Mouse (Mus musculus): Measurements from ENCODE around the gene Mr1. TPM values are rescaled to one million over a fixed set of nuclear protein-coding genes. Genes with fewer than 3 reads are reported as not detected.

The Mr1 gene
- polyA plus RNA-seq (2014; fragmentation: Illumina TruSeq; extraction: RNeasy Lipid Tissue Mini Kit (QIAGEN cat#74804); ENCODE audit: low read depth, low replicate concordance) = 22.1 TPM

DNA sequence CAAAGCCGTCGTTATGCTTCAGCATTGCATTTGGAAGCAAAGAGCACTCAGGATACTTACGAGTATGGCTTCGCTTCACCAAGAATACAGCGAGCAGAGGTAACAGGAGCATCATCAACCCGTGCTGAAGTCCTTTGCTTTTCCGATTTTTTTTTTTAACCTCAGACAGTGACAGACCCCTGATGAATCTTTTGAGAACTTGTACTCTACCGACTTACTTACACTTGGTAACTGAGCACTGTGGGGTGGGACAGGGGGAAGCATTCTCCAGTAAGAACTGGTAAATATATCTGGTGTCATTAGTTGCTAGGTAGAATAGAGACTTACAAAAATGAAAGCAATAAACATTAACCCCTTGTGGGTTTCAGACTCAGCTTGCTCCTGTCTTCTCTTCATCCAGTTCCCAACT, at the start of gene Mr1:
Mr1 (minus strand) TSS at position 243 of the 409 bp plus-strand sequence.

GRCm38 (mm10) chr1:155158141-155158969, 11.7 kb upstream of the Mr1 start, which contains the start of gene Stx6:
Stx6 (plus strand) TSS chr1:155158715.

DNA sequence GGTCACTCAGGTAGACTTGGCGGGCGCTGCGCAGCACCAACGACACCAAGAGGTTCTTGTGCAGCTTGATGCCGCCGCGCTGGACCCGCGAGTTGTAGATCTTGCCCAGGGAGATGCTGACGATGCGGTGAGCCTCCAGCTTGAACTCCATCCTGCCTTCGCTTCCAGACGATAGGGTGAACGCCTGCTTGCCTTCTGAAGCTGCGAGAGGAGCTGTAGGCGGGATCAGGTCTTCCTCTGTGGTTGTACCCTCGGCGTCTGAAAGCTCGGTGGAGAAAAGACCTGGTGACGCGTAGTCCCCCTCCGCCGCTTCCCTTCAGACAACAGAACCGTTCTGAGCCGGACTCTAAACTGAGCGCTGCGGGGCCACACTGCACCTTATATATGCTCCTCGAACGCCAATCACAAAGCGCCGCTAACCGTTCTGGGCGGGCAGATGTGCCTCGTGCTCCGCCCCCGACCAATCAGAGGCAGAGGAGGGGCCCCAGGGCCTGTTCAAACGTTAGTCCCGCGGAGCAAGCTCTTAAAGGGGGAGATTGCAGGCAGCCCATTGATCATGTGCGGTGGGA, 47.2 kb downstream of the Mr1 start, which contains the start of gene Ier5:
Ier5 (minus strand) TSS at position 357 of the 569 bp plus-strand sequence.

Other genes with a start within 250 kb of the Mr1 start
- 10.5 TPM for gene Ier5, start 47.2 kb downstream of the Mr1 start, polyA plus RNA-seq (2014; fragmentation: Illumina TruSeq; extraction: RNeasy Lipid Tissue Mini Kit (QIAGEN cat#74804); ENCODE audit: low read depth, low replicate concordance)
- 10.5 TPM for gene Stx6, start 11.9 kb upstream of the Mr1 start, polyA plus RNA-seq (2014; fragmentation: Illumina TruSeq; extraction: RNeasy Lipid Tissue Mini Kit (QIAGEN cat#74804); ENCODE audit: low read depth, low replicate concordance)
- gene BC034090, start 97.6 kb upstream of the Mr1 start, polyA plus RNA-seq (2014; fragmentation: Illumina TruSeq; extraction: RNeasy Lipid Tissue Mini Kit (QIAGEN cat#74804); ENCODE audit: low read depth, low replicate concordance) = 13.5 TPM